Mouse (Mus musculus): ENCODE measurements at regions not wholly inside any gene's neighbourhood (a gene's known extent, or its start where the extent isn't known, plus 50 kb on each side); places are given as distances from the start of the nearest gene placed in this dataset.

GRCm38 (mm10) chr8:89905588-89905987 is 442.6 kb downstream of the Tox3 start:
- no peaks in the 10 kb centered on the region for H3K27me3 ChIP-seq (ENCODE audit: control insufficient read depth, insufficient read depth, low read length)
- no peak overlapping the region for H3K4me2 ChIP-seq (ENCODE audit: low read depth, low read length)
- ATAC-seq (replicated peaks; ENCODE audit: insufficient number of reproducible peaks, low FRiP score, low TSS enrichment, low read depth) (no peak), DNase-seq (ENCODE audit: low spot score) (no peak)
- no peaks in the 10 kb centered on the region for H3K4me1 ChIP-seq (ENCODE audit: control insufficient read depth, insufficient read depth, low read length)
- H3K27ac ChIP-seq (replicated peaks; ENCODE audit: low read depth, low read length): no peak overlapping the region
- H3K9ac ChIP-seq (replicated peaks; ENCODE audit: low read length): no peak overlapping the region
- H3K4me3 ChIP-seq (ENCODE audit: low read depth, low read length): no peak overlapping the region
- no peaks in the 10 kb centered on the region for H3K36me3 ChIP-seq (replicated peaks; ENCODE audit: control insufficient read depth, insufficient read depth, low read depth, low read length)
- no peaks in the 10 kb centered on the region for H3K9me3 ChIP-seq (replicated peaks; ENCODE audit: control insufficient read depth, low read length)
- 76% methylated on average over 3 of the region's 3 CpGs for WGBS

GRCm38 (mm10) chr8:89903346-89903745 is 444.8 kb downstream of the Tox3 start:
- Histone ChIP-seq H3K9ac (replicated peaks; ENCODE audit: low read length) (no peak overlapping the region), H3K4me3 (ENCODE audit: low read depth, low read length) (no peak overlapping the region), H3K4me2 (ENCODE audit: low read depth, low read length) (no peak overlapping the region), H3K27me3 (ENCODE audit: control insufficient read depth, insufficient read depth, low read length) (no peaks in the 10 kb centered on the region), H3K4me1 (ENCODE audit: control insufficient read depth, insufficient read depth, low read length) (no peaks in the 10 kb centered on the region), H3K36me3 (replicated peaks; ENCODE audit: control insufficient read depth, insufficient read depth, low read depth, low read length) (no peaks in the 10 kb centered on the region), H3K9me3 (replicated peaks; ENCODE audit: control insufficient read depth, low read length) (no peaks in the 10 kb centered on the region), H3K27ac (replicated peaks; ENCODE audit: low read depth, low read length) (no peak overlapping the region)
- DNase-seq (ENCODE audit: low spot score) (no peak), ATAC-seq (replicated peaks; ENCODE audit: insufficient number of reproducible peaks, low FRiP score, low TSS enrichment, low read depth) (no peak)
- WGBS: 72% methylated on average over 1 of the region's 1 CpGs

- no peak overlapping the region for H3K4me2 ChIP-seq (ENCODE audit: low read depth, low read length)
- no peaks in the 10 kb centered on the region for H3K27me3 ChIP-seq (ENCODE audit: control insufficient read depth, insufficient read depth, low read length)
- H3K9ac ChIP-seq (replicated peaks; ENCODE audit: low read length): no peak overlapping the region
- DNase-seq (ENCODE audit: low spot score) (no peak), ATAC-seq (replicated peaks; ENCODE audit: insufficient number of reproducible peaks, low FRiP score, low TSS enrichment, low read depth) (no peak)
- no peaks in the 10 kb centered on the region for H3K9me3 ChIP-seq (replicated peaks; ENCODE audit: control insufficient read depth, low read length)
- WGBS: 68% methylated on average over 5 of the region's 5 CpGs
- no peaks in the 10 kb centered on the region for H3K36me3 ChIP-seq (replicated peaks; ENCODE audit: control insufficient read depth, insufficient read depth, low read depth, low read length)
- no peaks in the 10 kb centered on the region for H3K4me1 ChIP-seq (ENCODE audit: control insufficient read depth, insufficient read depth, low read length)
- H3K27ac ChIP-seq (replicated peaks; ENCODE audit: low read depth, low read length): no peak overlapping the region
- H3K4me3 ChIP-seq (ENCODE audit: low read depth, low read length): no peak overlapping the region
These were observed 475.4 kb downstream of the Tox3 start for GRCm38 (mm10) chr8:89872768-89873167.

GRCm38 (mm10) chr8:89871966-89872365 is 476.2 kb downstream of the Tox3 start:
- Histone ChIP-seq H3K27ac (replicated peaks; ENCODE audit: low read depth, low read length) (no peak overlapping the region), H3K4me1 (ENCODE audit: control insufficient read depth, insufficient read depth, low read length) (no peaks in the 10 kb centered on the region), H3K36me3 (replicated peaks; ENCODE audit: control insufficient read depth, insufficient read depth, low read depth, low read length) (no peaks in the 10 kb centered on the region), H3K9ac (replicated peaks; ENCODE audit: low read length) (no peak overlapping the region), H3K27me3 (ENCODE audit: control insufficient read depth, insufficient read depth, low read length) (no peaks in the 10 kb centered on the region), H3K4me2 (ENCODE audit: low read depth, low read length) (no peak overlapping the region), H3K4me3 (ENCODE audit: low read depth, low read length) (no peak overlapping the region), H3K9me3 (replicated peaks; ENCODE audit: control insufficient read depth, low read length) (no peaks in the 10 kb centered on the region)
- WGBS: 81% methylated on average over 5 of the region's 5 CpGs
- no peak for ATAC-seq (replicated peaks; ENCODE audit: insufficient number of reproducible peaks, low FRiP score, low TSS enrichment, low read depth)
- no peak for DNase-seq (ENCODE audit: low spot score)

- 91% methylated on average over 3 of the region's 3 CpGs for WGBS
- Histone ChIP-seq H3K9me3 (replicated peaks; ENCODE audit: control insufficient read depth, low read length) (no peaks in the 10 kb centered on the region), H3K4me2 (ENCODE audit: low read depth, low read length) (no peak overlapping the region), H3K4me1 (ENCODE audit: control insufficient read depth, insufficient read depth, low read length) (no peaks in the 10 kb centered on the region), H3K27ac (replicated peaks; ENCODE audit: low read depth, low read length) (no peak overlapping the region), H3K9ac (replicated peaks; ENCODE audit: low read length) (no peak overlapping the region), H3K4me3 (ENCODE audit: low read depth, low read length) (no peak overlapping the region), H3K27me3 (ENCODE audit: control insufficient read depth, insufficient read depth, low read length) (no peaks in the 10 kb centered on the region), H3K36me3 (replicated peaks; ENCODE audit: control insufficient read depth, insufficient read depth, low read depth, low read length) (no peaks in the 10 kb centered on the region)
- ATAC-seq (replicated peaks; ENCODE audit: insufficient number of reproducible peaks, low FRiP score, low TSS enrichment, low read depth) (no peak), DNase-seq (ENCODE audit: low spot score) (no peak)
These were observed 488.3 kb downstream of the Tox3 start for GRCm38 (mm10) chr8:89859813-89860212.

- Histone ChIP-seq H3K4me1 (ENCODE audit: control insufficient read depth, insufficient read depth, low read length) (no peaks in the 10 kb centered on the region), H3K4me2 (ENCODE audit: low read depth, low read length) (no peak overlapping the region), H3K27ac (replicated peaks; ENCODE audit: low read depth, low read length) (no peak overlapping the region), H3K9ac (replicated peaks; ENCODE audit: low read length) (no peak overlapping the region), H3K27me3 (ENCODE audit: control insufficient read depth, insufficient read depth, low read length) (no peaks in the 10 kb centered on the region), H3K36me3 (replicated peaks; ENCODE audit: control insufficient read depth, insufficient read depth, low read depth, low read length) (no peaks in the 10 kb centered on the region), H3K9me3 (replicated peaks; ENCODE audit: control insufficient read depth, low read length) (no peaks in the 10 kb centered on the region), H3K4me3 (ENCODE audit: low read depth, low read length) (no peak overlapping the region)
- no peak for DNase-seq (ENCODE audit: low spot score)
- WGBS: 85% methylated on average over 7 of the region's 7 CpGs
- ATAC-seq (replicated peaks; ENCODE audit: insufficient number of reproducible peaks, low FRiP score, low TSS enrichment, low read depth): no peak
These were observed 489.3 kb downstream of the Tox3 start for GRCm38 (mm10) chr8:89858706-89859385.

- ATAC-seq (replicated peaks; ENCODE audit: insufficient number of reproducible peaks, low FRiP score, low TSS enrichment, low read depth): no peak
- Histone ChIP-seq H3K27me3 (ENCODE audit: control insufficient read depth, insufficient read depth, low read length) (no peaks in the 10 kb centered on the region), H3K9me3 (replicated peaks; ENCODE audit: control insufficient read depth, low read length) (no peaks in the 10 kb centered on the region), H3K4me3 (ENCODE audit: low read depth, low read length) (no peak overlapping the region), H3K9ac (replicated peaks; ENCODE audit: low read length) (no peak overlapping the region), H3K4me1 (ENCODE audit: control insufficient read depth, insufficient read depth, low read length) (no peaks in the 10 kb centered on the region), H3K27ac (replicated peaks; ENCODE audit: low read depth, low read length) (no peak overlapping the region), H3K4me2 (ENCODE audit: low read depth, low read length) (no peak overlapping the region), H3K36me3 (replicated peaks; ENCODE audit: control insufficient read depth, insufficient read depth, low read depth, low read length) (no peaks in the 10 kb centered on the region)
- DNase-seq (ENCODE audit: low spot score): no peak
- 87% methylated on average over 5 of the region's 5 CpGs for WGBS
These were observed 492.6 kb downstream of the Tox3 start for GRCm38 (mm10) chr8:89855556-89855955.

GRCm38 (mm10) chr8:89850209-89850796 is 497.8 kb downstream of the Tox3 start:
- no peak for ATAC-seq (replicated peaks; ENCODE audit: insufficient number of reproducible peaks, low FRiP score, low TSS enrichment, low read depth)
- H3K27ac ChIP-seq (replicated peaks; ENCODE audit: low read depth, low read length): no peak overlapping the region
- no peaks in the 10 kb centered on the region for H3K36me3 ChIP-seq (replicated peaks; ENCODE audit: control insufficient read depth, insufficient read depth, low read depth, low read length)
- H3K4me1 ChIP-seq (ENCODE audit: control insufficient read depth, insufficient read depth, low read length): no peaks in the 10 kb centered on the region
- H3K4me3 ChIP-seq (ENCODE audit: low read depth, low read length): no peak overlapping the region
- H3K4me2 ChIP-seq (ENCODE audit: low read depth, low read length): no peak overlapping the region
- DNase-seq (ENCODE audit: low spot score): peak; percentile 69
- H3K9me3 ChIP-seq (replicated peaks; ENCODE audit: control insufficient read depth, low read length): no peaks in the 10 kb centered on the region
- 48% methylated on average over 3 of the region's 3 CpGs for WGBS
- no peaks in the 10 kb centered on the region for H3K27me3 ChIP-seq (ENCODE audit: control insufficient read depth, insufficient read depth, low read length)
- H3K9ac ChIP-seq (replicated peaks; ENCODE audit: low read length): no peak overlapping the region
